Mouse (Mus musculus) liver, postnatal 0 days (tissue): ENCODE results near the gene Sugp1.

ENCODE experiments used
- CTCF ChIP-seq: sonication (generic); IDR thresholded peaks from 2 replicates; pipeline ENCODE4 v1.5.1; 2016; ENCODE audit warnings: antibody characterized with exemption, low read depth
- EP300 ChIP-seq: IDR thresholded peaks from 2 replicates; pipeline ENCODE4 v1.6.1; 2016; ENCODE audit warnings: antibody characterized with exemption, low read depth, mild to moderate bottlenecking

DNA sequence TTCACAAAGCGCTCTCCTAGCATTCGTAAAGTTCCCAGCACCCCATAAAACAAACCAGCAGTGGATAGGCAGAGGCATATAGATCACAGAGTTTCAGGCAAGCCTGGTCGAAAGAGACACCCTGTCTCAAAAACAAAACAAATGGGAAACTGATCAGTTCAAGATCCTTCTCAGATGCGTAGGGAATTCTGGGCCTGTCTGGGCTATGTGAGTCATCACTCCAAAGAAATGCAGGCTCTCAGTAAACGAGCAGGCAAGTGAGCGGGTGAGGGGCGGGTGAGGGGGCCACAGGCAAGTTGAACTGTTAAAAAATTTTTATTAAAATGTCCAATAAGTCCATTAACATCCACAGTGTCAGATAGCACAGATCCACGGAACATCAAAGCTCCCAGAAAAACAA lies 50.2 kb downstream of the Sugp1 start:
- TF ChIP-seq CTCF (no peak), EP300 (no peak)
